Mouse (Mus musculus) liver, embryonic 14.5 days (tissue): ENCODE data around the gene Birc5.

Experiments
- CTCF ChIP-seq: IDR thresholded peaks from 2 replicates; pipeline ENCODE4 v1.5.1; 2016; ENCODE audit warnings: antibody characterized with exemption, low read depth, control low read depth
- EP300 ChIP-seq: IDR thresholded peaks from 2 replicates; pipeline ENCODE4 v1.6.1; 2016; ENCODE audit warnings: antibody characterized with exemption, low read depth

GRCm38 (mm10) chr11:117825333-117826101, 23.5 kb upstream of the Birc5 start, which contains the start of the genes Afmid and Tk1:
- TF ChIP-seq CTCF (no peak), EP300 (0 out of 2 replicates have a peak, but pooled peaks have one; percentile 6)
